Comparison of ENCODE assay signal across 9 mouse cellular contexts in genomic region chr17:28143751-28144150, GRCm38 (mm10). TPM values are rescaled to one million over a fixed set of nuclear protein-coding genes. Genes with fewer than 3 reads are reported as not detected.
DNase-seq lines count a peak whose midpoint lies in the region; ATAC-seq and TF ChIP-seq lines count a peak whose summit lies in the region.
"Had no signal": no experiment of that assay in that cellular context is flagged by ENCODE, and none has a peak within 500 bp of the region (broad histone marks: within the 10 kb centered on the region; RNA-seq: fewer than 3 reads in every experiment).

No protein-coding gene starts in this region.

- peak overlapping the region; percentile 99; the same call in 1 of the 2 replicates for H3K4me2 ChIP-seq in lung, embryonic 14.5 days
- peak overlapping the region; percentile 93 for H3K4me2 ChIP-seq in embryonic facial prominence, embryonic 12.5 days (replicated peaks)
- H3K4me2 ChIP-seq in intestine, embryonic 15.5 days (replicated peaks) = peak overlapping the region; percentile 99

- WGBS in lung, embryonic 14.5 days = 2% methylated on average over 9 of the region's 9 CpGs
- 3% methylated on average over 9 of the region's 9 CpGs for WGBS in lung, adult 2 months
- 2% methylated on average over 9 of the region's 9 CpGs for WGBS in embryonic facial prominence, embryonic 12.5 days
- WGBS in intestine, embryonic 15.5 days = 11% methylated on average over 9 of the region's 9 CpGs

- intact Hi-C loops in left cerebral cortex, postnatal 36 days (cut with DNase I) = no loop called here

- no peak overlapping the region for H3K4me3 ChIP-seq in lung, embryonic 14.5 days (ENCODE audit: low read depth, low read length)
- no peak overlapping the region for H3K4me3 ChIP-seq in lung, adult 2 months (replicated peaks; ENCODE audit: extremely low read depth, low read depth, low read length)
- peak overlapping the region; percentile 83 for H3K4me3 ChIP-seq in embryonic facial prominence, embryonic 12.5 days
- H3K4me3 ChIP-seq in intestine, embryonic 15.5 days (replicated peaks) = no peak overlapping the region

- ATAC-seq in lung, embryonic 14.5 days (ENCODE audit: insufficient read depth) = no peak
- ATAC-seq in embryonic facial prominence, embryonic 12.5 days (ENCODE audit: insufficient number of reproducible peaks, insufficient read depth, low FRiP score, low TSS enrichment) = no peak
- no peak for ATAC-seq in intestine, embryonic 15.5 days

- H3K9ac ChIP-seq in lung, embryonic 14.5 days = no peak overlapping the region; the same call in 1 of the 2 replicates
- H3K9ac ChIP-seq in embryonic facial prominence, embryonic 12.5 days = peak overlapping the region; percentile 86; the same call in 1 of the 2 replicates
- no peak overlapping the region for H3K9ac ChIP-seq in intestine, embryonic 15.5 days

- DNase-seq in lung, embryonic 14.5 days = peak; percentile 65
- no peak for DNase-seq in lung, adult 2 months
- peak; percentile 43 for DNase-seq in retina, postnatal 7 days (ENCODE audit: low read depth, low spot score)
- no peak for DNase-seq in frontal cortex, postnatal 25 days (ENCODE audit: low spot score in 2 of 2)
- DNase-seq in left cerebral cortex, postnatal 36 days (ENCODE audit: low spot score in 2 of 2) = no peak
- no peak for DNase-seq in B cell, adult 2 months
- DNase-seq: kidney, adult 2 months had no signal

- peak; percentile 9; the same call in 1 of the 2 replicates for TF ChIP-seq CTCF in lung, embryonic 14.5 days (IDR thresholded peaks at IDR 0.05; ENCODE audit: low read depth)
- TF ChIP-seq CTCF in lung, adult 2 months (IDR thresholded peaks at IDR 0.05; ENCODE audit: insufficient read depth, low read length) = no peak

- no peaks in the 10 kb centered on the region for H3K9me3 ChIP-seq in lung, embryonic 14.5 days (ENCODE audit: low read depth, low read length)
- no peaks in the 10 kb centered on the region for H3K9me3 ChIP-seq in embryonic facial prominence, embryonic 12.5 days
- no peaks in the 10 kb centered on the region for H3K9me3 ChIP-seq in intestine, embryonic 15.5 days

- peaks cover 53% of the 10 kb centered on the region for H3K27me3 ChIP-seq in lung, embryonic 14.5 days (ENCODE audit: insufficient read depth, low read length)
- peaks cover 6% of the 10 kb centered on the region; the same call in 1 of the 2 replicates for H3K27me3 ChIP-seq in embryonic facial prominence, embryonic 12.5 days
- H3K27me3 ChIP-seq in intestine, embryonic 15.5 days (replicated peaks) = peaks cover 13% of the 10 kb centered on the region

- peaks cover 19% of the 10 kb centered on the region for H3K4me1 ChIP-seq in lung, embryonic 14.5 days (ENCODE audit: insufficient read depth)
- H3K4me1 ChIP-seq in lung, adult 2 months (ENCODE audit: control insufficient read depth, insufficient read depth, low read length) = peaks cover 4% of the 10 kb centered on the region
- peaks cover 72% of the 10 kb centered on the region for H3K4me1 ChIP-seq in embryonic facial prominence, embryonic 12.5 days
- H3K4me1 ChIP-seq in intestine, embryonic 15.5 days (replicated peaks) = peaks cover 30% of the 10 kb centered on the region

- H3K27ac ChIP-seq in lung, embryonic 14.5 days (ENCODE audit: low read depth) = no peak overlapping the region
- peak overlapping the region; percentile 64; the same call in 1 of the 2 replicates for H3K27ac ChIP-seq in embryonic facial prominence, embryonic 12.5 days
- H3K27ac ChIP-seq in intestine, embryonic 15.5 days = no peak overlapping the region

- no peak for TF ChIP-seq POLR2A in lung, adult 2 months (IDR thresholded peaks at IDR 0.05; ENCODE audit: borderline replicate concordance, extremely low read depth, low read depth, low read length)

- no peaks in the 10 kb centered on the region for H3K36me3 ChIP-seq in lung, embryonic 14.5 days (ENCODE audit: insufficient read depth)
- no peaks in the 10 kb centered on the region for H3K36me3 ChIP-seq in embryonic facial prominence, embryonic 12.5 days
- no peaks in the 10 kb centered on the region for H3K36me3 ChIP-seq in intestine, embryonic 15.5 days

RNA-seq across cellular contexts. Expression of gene Scube3, which starts 1.8 kb away (rescaled TPM):
- 2.2 and 2.5 TPM in 2 replicates for polyA plus RNA-seq in lung, embryonic 14.5 days (2014; fragmentation: Nextera tagmentation; extraction: Ambion mirVana)
- polyA plus RNA-seq in lung, adult 2 months (2012; rRNA removed) = 3.1 and 3.6 TPM in 2 replicates
- 10.8 TPM in 2 replicates for polyA plus RNA-seq in embryonic facial prominence, embryonic 12.5 days (2016; fragmentation: Nextera tagmentation; extraction: Ambion mirVana)
- polyA plus RNA-seq in intestine, embryonic 15.5 days (2015; fragmentation: Nextera tagmentation; extraction: Ambion mirVana) = 2.0 and 2.5 TPM in 2 replicates
- total RNA-seq in left cerebral cortex, postnatal 36 days (2021) = 1 to 10 TPM; 1.9 to 2.4 TPM

RNA-seq across cellular contexts. Expression of gene Zfp523, which starts 33.2 kb away (rescaled TPM):
- 36.0 and 45.4 TPM in 2 replicates for polyA plus RNA-seq in lung, embryonic 14.5 days (2014; fragmentation: Nextera tagmentation; extraction: Ambion mirVana)
- 69.0 and 75.8 TPM in 2 replicates for polyA plus RNA-seq in lung, adult 2 months (2012; rRNA removed)
- 51.9 and 52.8 TPM in 2 replicates for polyA plus RNA-seq in embryonic facial prominence, embryonic 12.5 days (2016; fragmentation: Nextera tagmentation; extraction: Ambion mirVana)
- polyA plus RNA-seq in intestine, embryonic 15.5 days (2015; fragmentation: Nextera tagmentation; extraction: Ambion mirVana) = 25.7 and 28.1 TPM in 2 replicates
- 100 to 1,000 TPM; 102 to 116 TPM for total RNA-seq in left cerebral cortex, postnatal 36 days (2021)

Comparison
In these comparisons a context has a peak if more than half of its experiments do, and no peak if none do; other contexts are left out.
1. DNase-seq: peak in lung, embryonic 14.5 days (single experiment) and retina, postnatal 7 days (single experiment); none in lung, adult 2 months (single experiment), frontal cortex, postnatal 25 days (0 of 2), left cerebral cortex, postnatal 36 days (0 of 2) and B cell, adult 2 months (0 of 2).
2. Peak in every context shown above with its lines, with median percentiles within 50 percentile points of each other: H3K4me2 ChIP-seq.